Mouse (Mus musculus): ENCODE results near the gene Polr2b.

GRCm38 (mm10) chr5:77357405-77358149 is 47.6 kb downstream of the Polr2b start:
- no peak for TF ChIP-seq CTCF (IDR thresholded peaks at IDR 0.05)
- no peak for TF ChIP-seq EP300 (IDR thresholded peaks at IDR 0.05)

Measured in lung, postnatal 0 days (tissue).